Comparison of ENCODE assay signal across 30 mouse cellular contexts in the genomic region with DNA sequence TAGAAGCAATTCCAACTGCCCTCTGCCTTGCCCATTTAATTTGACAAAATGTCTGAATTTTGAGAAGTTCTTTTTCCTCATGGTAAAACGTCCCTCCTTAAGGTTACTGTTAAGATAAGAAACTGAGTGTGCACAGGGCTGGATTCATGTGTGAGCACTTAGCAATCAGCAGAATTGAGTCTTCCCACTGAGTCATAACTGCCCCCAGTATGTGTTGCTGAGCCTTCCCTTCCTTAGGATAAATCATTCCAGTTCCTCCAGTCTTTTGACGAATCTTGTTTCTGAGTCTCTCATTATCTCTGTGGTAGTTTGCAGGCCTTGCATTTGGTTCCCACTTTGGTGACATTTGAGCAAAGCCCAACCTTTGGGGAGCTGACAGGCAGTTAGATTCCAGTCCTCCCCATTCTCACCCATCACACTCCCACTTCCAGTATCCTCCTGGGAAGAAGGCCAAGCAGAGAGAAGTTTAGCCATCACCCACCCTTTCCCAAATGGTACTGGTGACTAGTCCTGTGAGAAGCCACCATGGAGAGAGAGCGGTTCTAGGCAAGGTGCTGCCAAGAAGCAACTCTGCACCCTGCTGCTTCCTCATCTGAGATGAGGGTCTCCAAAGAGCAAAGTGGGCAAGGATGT. TPM values are rescaled to one million over a fixed set of nuclear protein-coding genes. Genes with fewer than 3 reads are reported as not detected.
A peak's percentile ranks its signal among the peaks of the same experiment; 100 is the strongest.
DNase-seq lines count a peak whose midpoint lies in the region; ATAC-seq and TF ChIP-seq lines count a peak whose summit lies in the region.
"Had no signal": no experiment of that assay in that cellular context is flagged by ENCODE, and none has a peak within 500 bp of the region (broad histone marks: within the 10 kb centered on the region; RNA-seq: fewer than 3 reads in every experiment).

No protein-coding gene starts in this region.

- no peaks in the 10 kb centered on the region for H3K9me3 ChIP-seq in hindbrain, embryonic 12.5 days (replicated peaks)
- H3K9me3 ChIP-seq: embryonic facial prominence, embryonic 12.5 days; embryonic facial prominence, embryonic 15.5 days; forebrain, embryonic 12.5 days; forebrain, embryonic 15.5 days had no signal

- intact Hi-C loops in left cerebral cortex, postnatal 4 days (cut with DNase I): no loop called here

- no peak overlapping the region for H3K4me3 ChIP-seq in embryonic fibroblast, embryonic 13.5 days (ENCODE audit: insufficient read depth, low read length)
- no peak overlapping the region for H3K4me3 ChIP-seq in hindbrain, embryonic 12.5 days
- H3K4me3 ChIP-seq: embryonic facial prominence, embryonic 12.5 days; embryonic facial prominence, embryonic 15.5 days; erythroblast, embryonic 14.5 days; forebrain, embryonic 12.5 days; forebrain, embryonic 15.5 days; gastrocnemius, adult 2 months had no signal

- no peak overlapping the region for H3K4me2 ChIP-seq in hindbrain, embryonic 12.5 days (replicated peaks)
- H3K4me2 ChIP-seq: embryonic facial prominence, embryonic 12.5 days; embryonic facial prominence, embryonic 15.5 days; forebrain, embryonic 12.5 days; forebrain, embryonic 15.5 days; heart, embryonic 11.5 days; hindbrain, embryonic 14.5 days had no signal

- H3K36me3 ChIP-seq in hindbrain, embryonic 12.5 days: no peaks in the 10 kb centered on the region
- H3K36me3 ChIP-seq: embryonic facial prominence, embryonic 12.5 days; embryonic facial prominence, embryonic 15.5 days; forebrain, embryonic 12.5 days; forebrain, embryonic 15.5 days had no signal

- WGBS in hindbrain, embryonic 12.5 days: 84% methylated on average over 3 of the region's 3 CpGs

- H3K27ac ChIP-seq in embryonic fibroblast, embryonic 13.5 days (ENCODE audit: insufficient read depth, low read length): peak overlapping the region; percentile 35
- no peak overlapping the region for H3K27ac ChIP-seq in hindbrain, embryonic 12.5 days
- H3K27ac ChIP-seq: embryonic facial prominence, embryonic 12.5 days; embryonic facial prominence, embryonic 15.5 days; forebrain, embryonic 12.5 days; forebrain, embryonic 15.5 days; gastrocnemius, adult 2 months; hindbrain, embryonic 14.5 days; hindbrain, postnatal 0 days had no signal

- no peak for TF ChIP-seq POLR2A in embryonic fibroblast, embryonic 13.5 days (IDR thresholded peaks at IDR 0.05; ENCODE audit: low read depth, low read length)

- no peak overlapping the region for H3K9ac ChIP-seq in hindbrain, embryonic 12.5 days
- H3K9ac ChIP-seq: embryonic facial prominence, embryonic 12.5 days; embryonic facial prominence, embryonic 15.5 days; forebrain, embryonic 12.5 days; forebrain, embryonic 15.5 days; hindbrain, embryonic 14.5 days had no signal

- peak; percentile 14 to 22 for DNase-seq in left cerebral cortex, adult 9 months (ENCODE audit: low spot score in 2 of 2)
- DNase-seq in left cerebral cortex, postnatal 4 days: no peak
- peak; percentile 18 for DNase-seq in right cerebral cortex, postnatal 25 days
- DNase-seq in right cerebral cortex, postnatal 4 days: no peak
- peak; percentile 52 for DNase-seq in telencephalon, adult 2 months (ENCODE audit: low read depth, low spot score)
- no peak for DNase-seq in layer of hippocampus, adult 8-10 months (ENCODE audit: low spot score in 2 of 2)
- DNase-seq: adrenal gland, adult 8-10 months; adrenal gland, postnatal 36 days; cerebellum, adult 11 months; cerebellum, adult 2 months; cerebellum, adult 9-11 months; cerebellum, postnatal 25 days; gastrocnemius, adult 2 months; gastrocnemius, postnatal 14 days; heart, adult 11 months had no signal

- H3K27me3 ChIP-seq in hindbrain, embryonic 12.5 days: no peaks in the 10 kb centered on the region
- H3K27me3 ChIP-seq: embryonic facial prominence, embryonic 12.5 days; embryonic facial prominence, embryonic 15.5 days; forebrain, embryonic 12.5 days; forebrain, embryonic 15.5 days had no signal

- no peak for TF ChIP-seq CTCF in embryonic fibroblast, embryonic 13.5 days (IDR thresholded peaks at IDR 0.05; ENCODE audit: borderline replicate concordance, insufficient read depth, low read length)

- no peaks in the 10 kb centered on the region; the same call in 1 of the 2 replicates for H3K4me1 ChIP-seq in embryonic fibroblast, embryonic 13.5 days (ENCODE audit: control insufficient read depth, insufficient read depth, low read length)
- H3K4me1 ChIP-seq in hindbrain, embryonic 12.5 days: no peaks in the 10 kb centered on the region
- H3K4me1 ChIP-seq: embryonic facial prominence, embryonic 12.5 days; embryonic facial prominence, embryonic 15.5 days; forebrain, embryonic 12.5 days; forebrain, embryonic 15.5 days had no signal

- ATAC-seq in hindbrain, embryonic 12.5 days (ENCODE audit: low FRiP score): no peak
- ATAC-seq: CD4-positive, CD25-positive, alpha-beta regulatory T cell, adult 4 months; forebrain, embryonic 15.5 days; hindbrain, postnatal 0 days; inflammation-experienced regulatory T-cells, adult 6 months had no signal

RNA-seq across cellular contexts. Expression of a gene that starts 37.4 kb away (rescaled TPM):
- 1 to 10 TPM; 3.0 to 3.4 TPM for total RNA-seq in left cerebral cortex, postnatal 4 days (2021)
- 4.7 and 11.9 TPM in 2 replicates for polyA plus RNA-seq in embryonic fibroblast, embryonic 13.5 days (2011; ENCODE audit: insufficient read length, low read depth, missing spikeins)
- polyA plus RNA-seq in hindbrain, embryonic 12.5 days (2016; fragmentation: Nextera tagmentation; extraction: Ambion mirVana): 0.85 and 2.1 TPM in 2 replicates
- total RNA-seq in layer of hippocampus, adult 8-10 months (2022): 1 to 10 TPM in 1 of 4 experiments, under 1 TPM in 3; 0.23 to 3.2 (median 0.40) TPM
- total RNA-seq: adrenal gland, adult 8-10 months; adrenal gland, postnatal 36 days; common myeloid progenitor, adult 5-6 weeks; hematopoietic stem cell, adult 5-6 weeks; MEL had no signal
- polyA plus RNA-seq: CD4-positive, CD25-positive, alpha-beta regulatory T cell, adult 4 months; erythroblast, embryonic 14.5 days had no signal

Comparison
In these comparisons a context has a peak if more than half of its experiments do, and no peak if none do; other contexts are left out.
1. DNase-seq: peak in left cerebral cortex, adult 9 months (2 of 2), right cerebral cortex, postnatal 25 days (single experiment) and telencephalon, adult 2 months (single experiment); none in left cerebral cortex, postnatal 4 days (single experiment), right cerebral cortex, postnatal 4 days (single experiment) and layer of hippocampus, adult 8-10 months (0 of 2).